Mouse (Mus musculus) liver, embryonic 13.5 days (tissue): Measurements from ENCODE around the gene Ano1. TPM values are rescaled to one million over a fixed set of nuclear protein-coding genes. Genes with fewer than 3 reads are reported as not detected.
A peak's percentile ranks its signal among the peaks of the same experiment; 100 is the strongest.

Experiments
- ATAC-seq: fragments of 200-750 bp; cut with Nextera tagmentation; 2 replicates; pipeline ENCODE4 v1.8.0; 2017; ENCODE audit warnings: low read depth, mild to moderate bottlenecking, moderate number of reproducible peaks, moderate library complexity
- DNase-seq: peaks from one replicate; pipeline ENCODE4 v3.0.0; 2022
- H3K27ac ChIP-seq: fragments of 300-500 bp; sonication (generic); 2 replicates; pipeline ENCODE4 v1.5.1; 2015; ENCODE audit warnings: moderate library complexity, mild to moderate bottlenecking, inconsistent platforms
- H3K27me3 ChIP-seq: fragments of 300-500 bp; sonication (generic); 2 replicates; pipeline ENCODE4 v1.6.1; 2015; ENCODE audit warnings: mild to moderate bottlenecking, inconsistent platforms
- H3K36me3 ChIP-seq: fragments of 300-500 bp; sonication (generic); 2 replicates; pipeline ENCODE4 v1.6.1; 2015; ENCODE audit warnings: mild to moderate bottlenecking, inconsistent platforms
- H3K4me1 ChIP-seq: fragments of 300-500 bp; sonication (generic); replicated peaks from 2 replicates; pipeline ENCODE4 v1.6.1; 2015; ENCODE audit warnings: inconsistent platforms
- H3K4me2 ChIP-seq: fragments of 300-500 bp; sonication (generic); 2 replicates; pipeline ENCODE4 v1.6.1; 2015; ENCODE audit warnings: inconsistent platforms, mild to moderate bottlenecking, moderate library complexity
- H3K4me3 ChIP-seq: fragments of 300-500 bp; sonication (generic); replicated peaks from 2 replicates; pipeline ENCODE4 v1.5.1; 2015; ENCODE audit warnings: mild to moderate bottlenecking, inconsistent platforms
- H3K9ac ChIP-seq: fragments of 300-500 bp; sonication (generic); 2 replicates; pipeline ENCODE4 v1.6.1; 2015; ENCODE audit warnings: mild to moderate bottlenecking, inconsistent platforms
- H3K9me3 ChIP-seq: fragments of 300-500 bp; sonication (generic); replicated peaks from 2 replicates; pipeline ENCODE4 v1.6.1; 2016; ENCODE audit warnings: inconsistent platforms
- whole genome bisulfite sequencing: fragments of 180-500 bp; shearing (Covaris S2); methylation state at CpG from one replicate; pipeline ENCODE4 v1.1.7; 2015; ENCODE audit not compliant: insufficient replicate concordance; 5-methylcytosine and 5-hydroxymethylcytosine counted together
- polyA plus RNA-seq: library from polyadenylated mRNA; unstranded; fragments of >200 nt; fragmentation: Nextera tagmentation; extraction: Ambion mirVana; gene quantifications from 2 replicates; pipeline ENCODE4 v1.2.1, GENCODE M21; 2015

The Ano1 gene
- polyA plus RNA-seq, 1 experiment from 2014 or later = 3.4 TPM

DNA sequence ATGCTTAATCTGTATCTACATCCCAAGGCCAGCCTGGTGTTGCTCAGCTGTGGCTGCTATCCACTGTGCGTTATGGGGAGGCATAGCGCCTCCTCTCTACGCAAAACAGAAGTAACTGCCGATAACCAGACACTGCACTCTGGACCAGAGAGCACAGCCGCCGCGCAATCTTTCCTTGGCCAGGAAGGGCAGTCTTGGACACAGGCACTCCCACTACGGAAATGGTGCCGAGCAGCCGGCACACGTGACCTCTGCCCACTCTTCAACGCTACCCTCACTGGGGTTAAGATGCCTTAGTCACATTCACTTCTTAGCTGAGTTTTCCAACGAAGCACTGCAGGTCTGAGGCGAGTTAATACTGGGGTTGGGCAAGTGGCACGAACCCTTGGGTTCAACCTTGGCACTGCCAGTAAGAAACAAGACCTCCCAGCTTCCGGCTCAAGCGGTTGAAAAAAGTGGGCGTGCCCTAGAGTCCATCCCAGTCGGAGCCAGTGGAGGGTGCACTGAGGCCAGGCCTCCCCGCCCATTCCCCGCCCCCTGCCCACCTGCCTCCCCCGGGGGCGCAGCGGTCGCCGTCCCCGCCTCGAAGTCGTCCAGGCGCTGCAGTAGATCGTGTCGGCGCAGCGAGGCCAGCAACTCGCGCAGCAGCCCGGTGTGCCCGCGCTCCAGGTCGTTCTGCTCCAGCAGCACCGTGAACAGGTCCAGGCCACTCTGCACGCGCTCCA, 170.1 kb downstream of the Ano1 start:
- peaks cover 4% of the 10 kb centered on the region for H3K27me3 ChIP-seq
- under 1% methylated on average over 43 of the region's 43 CpGs for WGBS
- H3K36me3 ChIP-seq = peaks cover 19% of the 10 kb centered on the region
- H3K4me3 ChIP-seq = peak overlapping the region; percentile 84
- ATAC-seq (peak; percentile 88), DNase-seq (peak; percentile 72)
- H3K27ac ChIP-seq = peak overlapping the region; percentile 91
- H3K9me3 ChIP-seq = no peaks in the 10 kb centered on the region
- peaks cover 27% of the 10 kb centered on the region for H3K4me1 ChIP-seq
- H3K4me2 ChIP-seq = peak overlapping the region; percentile 86
- H3K9ac ChIP-seq = peak overlapping the region; percentile 81

DNA sequence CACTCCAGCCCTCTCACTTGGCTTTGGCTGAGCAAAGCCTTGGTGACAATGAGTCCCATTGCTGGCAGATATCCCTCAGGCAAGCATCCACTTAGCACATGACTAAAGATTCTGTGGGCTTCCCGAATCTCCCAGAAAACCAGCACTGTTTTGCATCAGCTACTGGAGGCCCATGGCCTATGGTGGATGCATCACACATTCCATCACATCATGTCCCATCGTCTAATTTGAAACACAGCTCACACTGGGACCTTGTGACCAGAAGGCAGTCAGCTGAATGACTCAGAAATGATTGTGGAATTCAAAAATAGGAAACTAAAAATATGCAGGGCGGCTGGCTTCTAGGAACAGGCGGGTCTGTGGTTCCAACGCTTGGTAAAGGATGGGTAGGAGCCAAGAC, 173.9 kb downstream of the Ano1 start:
- Histone ChIP-seq H3K27ac (no peak overlapping the region), H3K9me3 (no peaks in the 10 kb centered on the region)
- no peak for ATAC-seq

DNA sequence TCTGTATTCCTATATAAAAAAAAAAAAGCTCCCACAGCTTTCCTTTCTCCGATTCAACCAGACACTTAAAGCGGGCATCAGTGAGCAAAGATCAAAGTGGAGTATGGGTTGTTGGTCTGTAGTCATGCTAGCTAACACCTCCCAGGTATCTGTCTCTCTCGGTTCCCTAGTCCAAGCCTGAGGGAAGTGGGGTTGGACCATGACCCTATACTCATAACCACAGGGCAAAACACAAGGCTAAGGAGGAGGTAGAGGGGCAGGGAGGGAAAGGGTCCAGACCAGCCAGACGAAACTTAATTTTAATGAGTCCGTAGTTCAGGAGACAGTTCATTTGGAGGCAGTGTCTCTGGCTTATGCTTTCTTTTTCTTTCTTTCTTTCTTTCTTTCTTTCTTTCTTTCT, 179.5 kb downstream of the Ano1 start:
- ATAC-seq = no peak
- no peak overlapping the region for H3K27ac ChIP-seq
- 69% methylated on average over 5 of the region's 5 CpGs for WGBS
- H3K4me3 ChIP-seq = no peak overlapping the region
- no peak for DNase-seq
- H3K4me2 ChIP-seq = no peak overlapping the region
- no peaks in the 10 kb centered on the region for H3K4me1 ChIP-seq
- H3K27me3 ChIP-seq = 0 out of 2 replicates have a peak, but pooled peaks cover 6% of the 10 kb centered on the region
- no peak overlapping the region for H3K9ac ChIP-seq
- H3K36me3 ChIP-seq = no peaks in the 10 kb centered on the region
- no peaks in the 10 kb centered on the region for H3K9me3 ChIP-seq

More for the DNA sequence above, 173.9 kb downstream of the Ano1 start:
- peaks cover 20% of the 10 kb centered on the region for H3K4me1 ChIP-seq
- H3K36me3 ChIP-seq = peaks cover 19% of the 10 kb centered on the region
- no peak overlapping the region for H3K4me3 ChIP-seq
- no peak overlapping the region for H3K9ac ChIP-seq
- no peak for DNase-seq
- WGBS = 79% methylated on average over 5 of the region's 5 CpGs
- no peak overlapping the region for H3K4me2 ChIP-seq
- no peaks in the 10 kb centered on the region for H3K27me3 ChIP-seq

DNA sequence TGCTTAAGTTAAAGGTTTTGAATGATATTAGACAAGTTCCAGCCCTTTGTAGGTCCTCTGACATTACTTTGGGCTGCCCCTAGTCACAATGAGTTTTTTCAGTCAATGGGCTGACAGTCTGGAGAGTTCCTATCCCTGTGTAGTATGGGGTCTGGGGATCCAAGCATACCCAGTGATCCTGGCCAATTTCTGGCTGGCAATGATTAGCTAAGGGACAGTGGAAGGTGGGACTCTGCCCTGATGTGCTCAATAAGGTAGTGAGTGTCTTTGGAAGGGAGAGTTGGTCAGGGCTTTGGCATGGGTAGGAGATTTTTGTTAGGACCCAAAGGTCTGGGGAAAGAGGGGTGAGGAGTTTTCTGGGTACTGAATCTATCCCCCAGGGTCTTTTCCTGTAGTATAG, 180.2 kb downstream of the Ano1 start:
- H3K36me3 ChIP-seq = no peaks in the 10 kb centered on the region
- H3K4me1 ChIP-seq = no peaks in the 10 kb centered on the region
- no peak overlapping the region for H3K27ac ChIP-seq
- no peak overlapping the region for H3K9ac ChIP-seq
- DNase-seq (no peak), ATAC-seq (no peak)
- no peak overlapping the region for H3K4me2 ChIP-seq
- no peaks in the 10 kb centered on the region for H3K9me3 ChIP-seq
- 0 out of 2 replicates have a peak, but pooled peaks cover 9% of the 10 kb centered on the region for H3K27me3 ChIP-seq
- H3K4me3 ChIP-seq = no peak overlapping the region

DNA sequence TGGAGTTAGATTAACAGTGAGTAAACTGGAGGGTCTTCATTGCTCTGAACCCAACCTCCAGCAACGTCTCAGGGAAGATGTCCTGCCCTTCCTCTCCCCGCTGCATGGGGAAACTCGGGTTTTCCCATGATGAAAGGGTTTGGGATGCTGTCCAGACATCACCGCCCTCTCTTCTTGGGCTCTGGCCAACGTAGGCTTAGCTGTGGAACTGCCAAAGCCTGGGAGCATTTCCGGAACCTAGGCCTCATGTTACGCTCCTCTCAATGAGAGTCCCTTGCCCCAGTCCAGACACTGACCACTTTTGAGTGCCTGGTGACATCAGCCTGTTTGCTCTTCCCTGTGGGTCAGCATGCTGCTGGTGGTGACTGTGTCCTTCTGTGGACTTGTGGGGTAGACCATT, 182.3 kb downstream of the Ano1 start:
- ATAC-seq (no peak), DNase-seq (no peak)
- Histone ChIP-seq H3K4me2 (no peak overlapping the region), H3K4me1 (no peaks in the 10 kb centered on the region), H3K9ac (no peak overlapping the region), H3K9me3 (no peaks in the 10 kb centered on the region), H3K27me3 (0 out of 2 replicates have a peak, but pooled peaks cover 20% of the 10 kb centered on the region), H3K27ac (no peak overlapping the region), H3K4me3 (no peak overlapping the region), H3K36me3 (no peaks in the 10 kb centered on the region)
- WGBS = 64% methylated on average over 7 of the region's 7 CpGs

DNA sequence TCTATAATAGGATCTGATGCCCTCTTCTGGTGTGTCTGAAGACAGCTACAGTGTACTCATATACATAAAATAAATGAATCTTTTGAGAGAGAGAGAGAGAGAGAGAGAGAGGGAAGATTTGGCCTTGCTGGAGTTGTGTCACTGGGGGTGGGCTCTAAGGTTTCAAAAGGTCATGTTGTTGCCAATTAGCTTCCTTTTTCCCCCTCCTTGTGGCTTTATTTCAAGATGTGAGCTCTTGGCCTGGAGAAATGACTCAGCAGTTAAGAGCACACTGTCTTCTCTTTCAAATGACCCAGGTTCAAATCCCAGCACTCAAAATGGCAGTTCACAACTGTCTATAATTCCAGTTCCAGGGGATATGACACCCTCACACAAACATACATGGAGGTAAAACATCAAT, 183.7 kb downstream of the Ano1 start:
- ATAC-seq = no peak
- no peak for DNase-seq
- Histone ChIP-seq H3K4me3 (no peak overlapping the region), H3K36me3 (no peaks in the 10 kb centered on the region), H3K4me1 (no peaks in the 10 kb centered on the region), H3K4me2 (no peak overlapping the region), H3K9ac (no peak overlapping the region), H3K9me3 (no peaks in the 10 kb centered on the region), H3K27me3 (0 out of 2 replicates have a peak, but pooled peaks cover 31% of the 10 kb centered on the region), H3K27ac (no peak overlapping the region)

DNA sequence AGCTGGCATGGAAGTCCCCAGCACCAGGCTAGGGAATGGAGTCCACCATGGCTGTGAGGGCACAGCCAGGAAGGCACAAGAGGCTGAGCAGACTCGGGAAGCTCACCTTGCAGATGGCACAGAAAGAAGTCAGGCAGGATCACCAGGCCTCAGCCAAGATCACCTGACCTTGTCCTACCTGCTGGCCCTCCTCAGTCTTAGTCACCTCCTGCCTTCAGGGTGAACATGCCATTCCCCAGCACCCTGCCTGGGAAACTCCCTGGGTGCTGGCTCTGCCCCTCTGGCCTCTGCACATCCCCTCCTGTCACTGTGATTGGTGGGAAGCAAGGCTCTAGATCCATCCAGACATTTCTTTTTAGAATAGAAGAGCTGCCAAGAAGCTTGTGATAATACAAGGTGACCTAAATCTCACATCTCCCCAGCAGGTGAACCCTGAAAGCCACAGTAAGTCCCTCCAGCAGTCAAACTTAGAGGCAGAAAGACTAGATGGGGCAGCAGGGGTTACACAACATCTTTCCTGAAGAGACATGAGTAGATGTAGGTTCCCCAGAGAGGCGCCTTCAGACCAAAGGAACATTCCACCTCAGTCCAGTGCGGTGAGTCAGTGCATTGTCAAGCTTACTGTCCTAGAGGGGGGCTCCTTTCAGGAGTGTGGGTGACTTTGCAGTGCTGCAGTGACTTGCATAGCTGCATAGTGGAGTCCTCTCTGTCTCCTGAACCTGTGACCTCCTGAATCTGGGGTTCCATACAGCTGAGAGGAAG, 184.7 kb downstream of the Ano1 start:
- Histone ChIP-seq H3K9ac (no peak overlapping the region), H3K4me2 (no peak overlapping the region), H3K27me3 (0 out of 2 replicates have a peak, but pooled peaks cover 31% of the 10 kb centered on the region), H3K4me1 (no peaks in the 10 kb centered on the region), H3K4me3 (no peak overlapping the region), H3K36me3 (no peaks in the 10 kb centered on the region), H3K27ac (no peak overlapping the region), H3K9me3 (no peaks in the 10 kb centered on the region)
- ATAC-seq (no peak), DNase-seq (no peak)
- 49% methylated on average over 3 of the region's 3 CpGs for WGBS

DNA sequence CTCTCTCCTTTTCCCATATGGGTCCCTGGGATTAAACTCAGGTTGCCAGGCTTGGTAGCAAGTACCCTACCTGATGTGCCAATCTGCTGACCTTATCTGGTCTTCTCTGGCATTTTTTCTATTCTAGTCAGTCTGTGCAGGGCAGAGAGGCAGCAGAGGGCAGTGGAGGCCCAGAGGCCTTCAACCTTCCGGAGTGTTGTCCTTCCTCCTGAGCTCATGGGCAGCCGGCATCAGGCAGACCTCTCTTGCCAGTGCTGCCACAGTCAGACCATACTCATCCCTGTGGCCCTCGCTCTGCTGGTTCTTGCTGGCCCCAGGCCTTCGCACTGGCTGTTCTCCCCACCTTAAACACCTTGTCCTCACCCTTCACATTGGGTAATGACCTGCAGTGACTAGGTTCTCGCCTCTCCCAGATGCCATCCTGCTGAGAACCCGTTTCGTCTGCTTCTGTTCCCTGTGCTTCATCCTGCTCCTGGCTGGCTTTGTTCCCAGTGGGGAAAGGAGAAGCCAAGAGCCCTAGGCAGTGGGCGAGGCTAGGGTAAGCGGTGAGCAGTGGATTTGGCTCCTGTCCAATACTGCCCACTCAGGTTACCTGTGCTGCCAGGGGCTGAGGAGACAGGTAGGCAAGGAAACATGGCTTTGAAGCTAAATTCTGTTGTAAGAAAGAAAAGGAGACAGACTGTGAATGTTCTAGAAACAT, 188.2 kb downstream of the Ano1 start:
- DNase-seq (no peak), ATAC-seq (no peak)
- Histone ChIP-seq H3K27me3 (0 out of 2 replicates have a peak, but pooled peaks cover 25% of the 10 kb centered on the region), H3K4me2 (no peak overlapping the region), H3K9ac (no peak overlapping the region), H3K36me3 (no peaks in the 10 kb centered on the region), H3K9me3 (no peaks in the 10 kb centered on the region), H3K4me3 (no peak overlapping the region), H3K4me1 (no peaks in the 10 kb centered on the region), H3K27ac (no peak overlapping the region)
- WGBS = 59% methylated on average over 9 of the region's 9 CpGs

DNA sequence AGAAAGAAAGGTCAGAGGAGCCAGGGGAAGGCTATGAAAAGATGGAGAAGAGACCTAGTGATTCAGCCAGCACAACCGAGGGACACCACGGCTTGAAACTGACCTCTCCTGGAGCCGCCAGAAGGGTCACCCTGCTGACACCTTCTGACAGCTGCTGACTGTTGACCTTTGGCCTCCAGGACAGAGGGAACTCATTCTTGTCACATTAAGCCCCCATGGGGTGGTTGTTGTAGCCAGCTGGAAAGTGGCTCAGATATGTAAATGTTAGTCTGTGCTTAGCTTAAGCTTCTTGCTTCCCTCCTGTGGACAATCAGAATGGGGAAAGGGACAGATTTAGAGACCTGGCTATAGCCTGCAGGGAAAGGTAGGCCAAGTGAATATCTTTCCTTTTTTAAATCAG, 189.8 kb downstream of the Ano1 start:
- no peak for ATAC-seq
- H3K4me2 ChIP-seq = no peak overlapping the region
- H3K36me3 ChIP-seq = no peaks in the 10 kb centered on the region
- DNase-seq = no peak
- 36% methylated on average over 3 of the region's 3 CpGs for WGBS
- no peak overlapping the region for H3K4me3 ChIP-seq
- H3K4me1 ChIP-seq = no peaks in the 10 kb centered on the region
- no peaks in the 10 kb centered on the region for H3K9me3 ChIP-seq
- H3K9ac ChIP-seq = no peak overlapping the region
- no peak overlapping the region for H3K27ac ChIP-seq
- 0 out of 2 replicates have a peak, but pooled peaks cover 25% of the 10 kb centered on the region for H3K27me3 ChIP-seq

DNA sequence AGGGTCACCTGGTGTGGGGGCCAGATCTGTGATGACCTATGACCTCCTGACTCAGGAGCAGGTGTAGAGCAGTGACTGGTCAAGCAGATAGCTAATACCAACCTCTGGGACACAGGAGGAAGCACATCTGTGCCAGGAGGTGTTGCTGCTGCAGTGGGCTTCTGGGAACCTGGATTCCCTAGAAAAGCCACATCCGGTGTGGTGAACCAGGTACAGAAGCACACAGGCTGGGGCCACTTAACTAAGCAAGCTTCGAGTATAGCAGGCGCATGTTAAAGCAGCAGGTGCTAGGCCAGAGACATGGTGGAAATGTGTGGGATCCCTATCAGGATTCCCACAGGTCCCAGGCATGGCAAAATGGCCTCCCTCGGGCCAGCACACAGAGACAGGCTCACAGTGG, 191.2 kb downstream of the Ano1 start:
- 56% methylated on average over 4 of the region's 4 CpGs for WGBS
- no peaks in the 10 kb centered on the region for H3K36me3 ChIP-seq
- H3K9me3 ChIP-seq = no peaks in the 10 kb centered on the region
- no peak for DNase-seq
- H3K4me1 ChIP-seq = no peaks in the 10 kb centered on the region
- no peak overlapping the region for H3K4me3 ChIP-seq
- no peak for ATAC-seq
- H3K27ac ChIP-seq = no peak overlapping the region
- H3K27me3 ChIP-seq = 0 out of 2 replicates have a peak, but pooled peaks cover 18% of the 10 kb centered on the region
- H3K4me2 ChIP-seq = no peak overlapping the region
- H3K9ac ChIP-seq = no peak overlapping the region

DNA sequence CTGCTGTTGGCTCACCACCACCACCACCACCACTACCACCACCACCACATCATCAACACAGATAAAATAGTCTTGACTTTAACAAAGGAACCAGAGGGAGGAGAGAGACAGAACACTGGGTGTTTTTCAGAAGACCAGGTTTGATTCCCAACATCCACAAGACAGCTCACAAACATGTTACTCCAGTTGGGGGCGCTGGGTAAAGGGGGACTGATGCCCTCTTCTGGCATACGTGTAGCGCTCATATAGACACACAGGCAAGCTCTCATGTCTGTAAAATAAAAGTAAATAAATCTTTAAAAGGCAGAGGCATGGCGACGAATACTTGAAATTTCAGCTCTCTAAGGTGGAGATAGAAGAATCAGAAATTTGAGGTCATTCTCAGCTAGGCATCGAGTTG, 193.2 kb downstream of the Ano1 start:
- Histone ChIP-seq H3K9ac (no peak overlapping the region), H3K27ac (no peak overlapping the region), H3K36me3 (no peaks in the 10 kb centered on the region), H3K27me3 (0 out of 2 replicates have a peak, but pooled peaks cover 4% of the 10 kb centered on the region), H3K4me2 (no peak overlapping the region), H3K4me3 (no peak overlapping the region), H3K4me1 (peaks cover 6% of the 10 kb centered on the region), H3K9me3 (no peaks in the 10 kb centered on the region)
- WGBS = 52% methylated on average over 6 of the region's 6 CpGs
- ATAC-seq (no peak), DNase-seq (no peak)
